Mouse (Mus musculus) liver, embryonic 16.5 days (tissue): ENCODE data around the gene Pycr1. TPM values are rescaled to one million over a fixed set of nuclear protein-coding genes. Genes with fewer than 3 reads are reported as not detected.

ENCODE experiments used
- ATAC-seq: fragments of 200-750 bp; cut with Nextera tagmentation; 2 replicates; pipeline ENCODE4 v1.8.0; 2017; ENCODE audit warnings: low read depth, mild to moderate bottlenecking, moderate number of reproducible peaks, moderate library complexity
- H3K27ac ChIP-seq: fragments of 300-500 bp; sonication (generic); 2 replicates; pipeline ENCODE4 v1.5.1; 2014; ENCODE audit warnings: mild to moderate bottlenecking, low read length
- H3K27me3 ChIP-seq: fragments of 300-500 bp; sonication (generic); 2 replicates; pipeline ENCODE4 v1.6.1; 2014; ENCODE audit warnings: low read depth, low read length, mixed read lengths; ENCODE audit not compliant: control insufficient read depth, insufficient read depth
- H3K36me3 ChIP-seq: fragments of 300-500 bp; sonication (generic); 2 replicates; pipeline ENCODE4 v1.6.1; 2014; ENCODE audit warnings: mild to moderate bottlenecking; ENCODE audit not compliant: control insufficient read depth, insufficient read depth
- H3K4me1 ChIP-seq: fragments of 300-500 bp; sonication (generic); 2 replicates; pipeline ENCODE4 v1.6.1; 2014; ENCODE audit warnings: low read depth, low read length, mixed read lengths; ENCODE audit not compliant: control insufficient read depth
- H3K4me2 ChIP-seq: fragments of 300-500 bp; sonication (generic); 2 replicates; pipeline ENCODE4 v1.6.1; 2014; ENCODE audit warnings: low read depth, low read length, mixed read lengths
- H3K4me3 ChIP-seq: fragments of 300-500 bp; sonication (generic); 2 replicates; pipeline ENCODE4 v1.5.1; 2014; ENCODE audit warnings: low read depth, mild to moderate bottlenecking, low read length
- H3K9ac ChIP-seq: fragments of 300-500 bp; sonication (generic); 2 replicates; pipeline ENCODE4 v1.6.1; 2014; ENCODE audit warnings: low read depth, low read length
- H3K9me3 ChIP-seq: fragments of 300-500 bp; sonication (generic); replicated peaks from 2 replicates; pipeline ENCODE4 v1.6.1; 2016; ENCODE audit warnings: low read length; ENCODE audit not compliant: control insufficient read depth
- WGBS: fragments of 180-500 bp; shearing (Covaris S2); extraction: QIAGEN DNeasy Blood & Tissue Kit; methylation state at CpG from one replicate; pipeline ENCODE4 v1.1.7; 2014; ENCODE audit not compliant: insufficient replicate concordance; 5-methylcytosine and 5-hydroxymethylcytosine counted together
- polyA plus RNA-seq: library from polyadenylated mRNA; unstranded; fragments of >200 nt; fragmentation: Nextera tagmentation; extraction: Ambion mirVana; gene quantifications from 2 replicates; pipeline ENCODE4 v1.2.1, GENCODE M21; 2015

The Pycr1 gene
- polyA plus RNA-seq, 1 experiment from 2014 or later, result 5.1 TPM

- WGBS, result under 1% methylated on average over 74 of the region's 95 CpGs
- H3K36me3 ChIP-seq, result no peaks in the 10 kb centered on the region
- no peaks in the 10 kb centered on the region for H3K9me3 ChIP-seq
- ATAC-seq, result peak; percentile 28
- H3K27me3 ChIP-seq, result peaks cover 79% of the 10 kb centered on the region
- no peak overlapping the region for H3K27ac ChIP-seq
- H3K4me3 ChIP-seq, result peak overlapping the region; percentile 27
- H3K4me1 ChIP-seq, result peaks cover 13% of the 10 kb centered on the region
- peak overlapping the region; percentile 46 for H3K4me2 ChIP-seq
- no peak overlapping the region for H3K9ac ChIP-seq
These were observed 16.9 kb upstream of the Pycr1 start for GRCm38 (mm10) chr11:120660301-120661075.

- H3K36me3 ChIP-seq, result no peaks in the 10 kb centered on the region
- H3K4me2 ChIP-seq, result peak overlapping the region; percentile 46; the same call in 1 of the 2 replicates
- WGBS, result 6% methylated on average over 49 of the region's 50 CpGs
- ATAC-seq, result no peak
- no peak overlapping the region for H3K9ac ChIP-seq
- peaks cover 72% of the 10 kb centered on the region for H3K27me3 ChIP-seq
- H3K9me3 ChIP-seq, result no peaks in the 10 kb centered on the region
- no peak overlapping the region for H3K27ac ChIP-seq
- peaks cover 13% of the 10 kb centered on the region for H3K4me1 ChIP-seq
- peak overlapping the region; percentile 27 for H3K4me3 ChIP-seq
These were observed 16.1 kb upstream of the Pycr1 start for GRCm38 (mm10) chr11:120659509-120660300.

- H3K36me3 ChIP-seq, result no peaks in the 10 kb centered on the region
- H3K4me1 ChIP-seq, result peaks cover 13% of the 10 kb centered on the region
- H3K27ac ChIP-seq, result no peak overlapping the region
- H3K9me3 ChIP-seq, result no peaks in the 10 kb centered on the region
- 4% methylated on average over 24 of the region's 24 CpGs for WGBS
- H3K27me3 ChIP-seq, result peaks cover 72% of the 10 kb centered on the region
- no peak for ATAC-seq
- H3K9ac ChIP-seq, result no peak overlapping the region
- no peak overlapping the region for H3K4me2 ChIP-seq
- H3K4me3 ChIP-seq, result no peak overlapping the region
These were observed 15.4 kb upstream of the Pycr1 start for GRCm38 (mm10) chr11:120658876-120659410.

- H3K9ac ChIP-seq, result no peak overlapping the region
- H3K4me3 ChIP-seq, result no peak overlapping the region
- H3K4me1 ChIP-seq, result peaks cover 13% of the 10 kb centered on the region
- ATAC-seq, result no peak
- peaks cover 56% of the 10 kb centered on the region for H3K27me3 ChIP-seq
- no peak overlapping the region for H3K27ac ChIP-seq
- WGBS, result 71% methylated on average over 4 of the region's 4 CpGs
- no peak overlapping the region for H3K4me2 ChIP-seq
- no peaks in the 10 kb centered on the region for H3K9me3 ChIP-seq
- H3K36me3 ChIP-seq, result no peaks in the 10 kb centered on the region
These were observed 13.7 kb upstream of the Pycr1 start for GRCm38 (mm10) chr11:120657301-120657700.

GRCm38 (mm10) chr11:120654741-120655140 lies 11.2 kb upstream of the Pycr1 start:
- H3K27ac ChIP-seq, result no peak overlapping the region
- H3K4me2 ChIP-seq, result no peak overlapping the region
- peaks cover 30% of the 10 kb centered on the region for H3K27me3 ChIP-seq
- 43% methylated on average over 3 of the region's 3 CpGs for WGBS
- peaks cover under 1% of the 10 kb centered on the region; the same call in 1 of the 2 replicates for H3K4me1 ChIP-seq
- no peak overlapping the region for H3K9ac ChIP-seq
- no peaks in the 10 kb centered on the region for H3K36me3 ChIP-seq
- no peaks in the 10 kb centered on the region for H3K9me3 ChIP-seq
- no peak for ATAC-seq
- no peak overlapping the region for H3K4me3 ChIP-seq

GRCm38 (mm10) chr11:120651872-120652271 lies 8.3 kb upstream of the Pycr1 start:
- ATAC-seq, result no peak
- no peaks in the 10 kb centered on the region for H3K36me3 ChIP-seq
- peaks cover 11% of the 10 kb centered on the region for H3K27me3 ChIP-seq
- no peak overlapping the region for H3K4me2 ChIP-seq
- H3K27ac ChIP-seq, result no peak overlapping the region
- no peaks in the 10 kb centered on the region for H3K9me3 ChIP-seq
- H3K4me3 ChIP-seq, result no peak overlapping the region
- H3K4me1 ChIP-seq, result peaks cover 5% of the 10 kb centered on the region
- 61% methylated on average over 3 of the region's 3 CpGs for WGBS
- H3K9ac ChIP-seq, result no peak overlapping the region

- WGBS, result 7% methylated on average over 13 of the region's 13 CpGs
- Histone ChIP-seq H3K4me2 (peak within 1 kb of the TSS; percentile 45), H3K9ac (0 out of 2 replicates have a peak within 1 kb of the TSS, but pooled peaks have one; percentile 25), H3K27ac (no peak within 1 kb of the TSS), H3K36me3 (no peaks in the 10 kb centered on the region), H3K4me1 (peaks cover 12% of the 10 kb centered on the region), H3K9me3 (no peaks in the 10 kb centered on the region), H3K4me3 (peak within 1 kb of the TSS; percentile 32), H3K27me3 (peaks cover 5% of the 10 kb centered on the region)
- no peak for ATAC-seq
These were observed 4.5 kb upstream of the Pycr1 start, which contains the start of gene Myadml2 for GRCm38 (mm10) chr11:120648001-120648476. Gene Myadml2 (minus strand): TSS chr11:120648158.

GRCm38 (mm10) chr11:120647047-120647830 lies 3.7 kb upstream of the Pycr1 start:
- H3K27me3 ChIP-seq, result peaks cover 10% of the 10 kb centered on the region
- H3K27ac ChIP-seq, result no peak overlapping the region
- no peaks in the 10 kb centered on the region for H3K36me3 ChIP-seq
- no peak overlapping the region for H3K4me3 ChIP-seq
- H3K4me2 ChIP-seq, result peak overlapping the region; percentile 45; the same call in 1 of the 2 replicates
- H3K9me3 ChIP-seq, result no peaks in the 10 kb centered on the region
- peaks cover 18% of the 10 kb centered on the region for H3K4me1 ChIP-seq
- WGBS, result 74% methylated on average over 35 of the region's 35 CpGs
- no peak overlapping the region for H3K9ac ChIP-seq
- no peak for ATAC-seq
